Mouse (Mus musculus): ENCODE results near the gene Gar1.

DNA sequence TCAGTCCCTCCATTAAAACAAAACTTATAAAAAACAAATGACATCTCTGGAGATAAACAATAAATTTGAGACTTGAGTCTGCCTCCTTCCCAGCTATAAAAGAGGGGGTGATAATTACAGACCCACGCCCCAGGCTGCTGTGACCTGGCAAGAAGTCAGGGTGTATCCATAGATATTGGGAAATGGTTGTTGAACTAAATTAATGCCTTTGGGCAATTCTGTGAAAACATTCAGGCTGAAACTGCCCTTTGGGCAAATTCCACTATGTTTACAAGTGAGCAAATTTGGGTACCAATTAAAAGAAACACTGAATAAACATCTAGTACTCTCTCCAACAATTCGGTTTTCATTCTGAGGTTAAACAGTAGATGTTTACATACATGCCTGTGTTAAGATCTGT lies 32.2 kb downstream of the Gar1 start:
- TF ChIP-seq POLR2A (IDR thresholded peaks at IDR 0.05; ENCODE audit: borderline replicate concordance, low read depth, low read length) (no peak), CTCF (IDR thresholded peaks at IDR 0.05; ENCODE audit: low read depth, low read length) (no peak)
